Mouse (Mus musculus): ENCODE data around the gene Iqschfp.
A peak's percentile ranks its signal among the peaks of the same experiment; 100 is the strongest.

Iqschfp gene

GRCm38 (mm10) chr3:68496513-68496912 lies 604.5 kb downstream of the Iqschfp start:
- DNase-seq, result no peak

DNA sequence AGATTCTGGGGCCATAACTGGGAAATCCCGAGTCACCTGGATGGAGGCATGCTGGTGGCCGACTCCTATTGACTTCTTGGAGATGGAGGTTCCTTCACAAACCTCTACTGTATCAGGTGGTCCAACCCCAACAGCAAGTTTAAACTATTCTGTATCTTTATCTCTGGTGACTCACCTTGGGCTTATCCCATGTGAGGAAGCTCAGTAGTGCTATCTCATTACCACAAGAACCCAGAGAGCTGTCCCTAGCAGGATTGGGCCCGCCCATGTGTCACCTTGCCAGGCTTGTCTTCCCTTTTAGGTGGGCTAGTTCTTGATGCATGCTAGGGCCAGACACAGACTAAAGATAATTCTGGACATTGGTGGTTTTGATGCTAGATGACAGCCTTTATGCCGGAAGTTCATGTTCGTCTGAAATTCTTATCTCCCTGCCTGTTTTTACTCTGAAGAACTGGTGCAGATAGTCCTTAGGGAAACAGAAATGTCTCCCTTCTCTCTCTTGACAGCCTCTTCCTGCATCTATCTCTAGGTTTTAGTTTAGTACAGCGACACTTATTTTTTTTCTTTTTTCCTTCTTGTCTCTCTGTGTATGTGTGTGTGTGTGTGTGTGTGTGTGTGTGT lies 607.6 kb downstream of the Iqschfp start:
- DNase-seq, result no peak

- DNase-seq, result no peak
These were observed 612.8 kb downstream of the Iqschfp start for GRCm38 (mm10) chr3:68504838-68505237.

GRCm38 (mm10) chr3:68506769-68507318 lies 614.8 kb downstream of the Iqschfp start:
- peak; percentile 34 for DNase-seq

DNA sequence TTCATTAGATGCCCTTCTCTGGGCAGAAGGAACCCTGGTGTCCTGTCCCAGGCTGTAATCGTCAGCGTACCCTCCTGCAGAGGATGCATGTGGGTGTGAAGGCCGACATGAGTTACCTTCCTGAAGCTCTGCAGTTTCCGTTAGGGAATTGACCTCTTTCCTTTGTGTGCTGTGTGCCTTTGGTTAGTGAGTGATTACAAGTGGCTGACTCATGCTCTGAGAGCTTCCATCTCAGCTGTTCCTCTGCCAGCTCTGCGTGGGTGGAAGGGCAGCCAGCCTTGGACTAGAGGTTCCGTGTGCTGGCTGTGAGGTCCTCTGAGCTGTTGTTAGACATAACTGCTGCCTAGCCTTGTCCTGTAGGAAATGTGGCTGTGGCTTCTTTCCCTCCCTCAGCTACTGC lies 616.6 kb downstream of the Iqschfp start:
- DNase-seq, result peak; percentile 80

- DNase-seq, result no peak
These were observed 618.8 kb downstream of the Iqschfp start for GRCm38 (mm10) chr3:68510872-68511271.

GRCm38 (mm10) chr3:68511744-68512143 lies 619.7 kb downstream of the Iqschfp start:
- peak; percentile 36 for DNase-seq

DNA sequence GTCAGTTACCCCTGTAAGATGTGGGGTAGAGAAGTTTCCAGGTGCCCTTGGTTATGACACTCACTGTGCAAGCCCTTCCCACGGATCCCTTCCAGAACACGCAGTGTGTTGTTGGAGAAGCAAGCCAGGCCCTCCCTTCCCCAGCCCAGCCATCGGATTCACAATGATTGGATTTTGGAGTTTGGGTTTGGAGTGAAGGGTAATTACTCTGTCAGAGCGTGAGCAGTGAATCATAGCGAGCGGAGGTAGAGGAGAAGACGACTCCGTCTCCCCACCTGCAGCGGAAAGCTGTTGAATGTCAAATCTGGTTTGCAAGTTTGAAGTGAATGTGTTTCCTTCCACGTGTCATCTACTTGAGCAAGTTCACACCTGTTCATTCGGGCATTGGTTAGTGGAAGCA lies 620.3 kb downstream of the Iqschfp start:
- DNase-seq, result no peak

GRCm38 (mm10) chr3:68513340-68514119 lies 621.5 kb downstream of the Iqschfp start:
- no peak for DNase-seq

DNA sequence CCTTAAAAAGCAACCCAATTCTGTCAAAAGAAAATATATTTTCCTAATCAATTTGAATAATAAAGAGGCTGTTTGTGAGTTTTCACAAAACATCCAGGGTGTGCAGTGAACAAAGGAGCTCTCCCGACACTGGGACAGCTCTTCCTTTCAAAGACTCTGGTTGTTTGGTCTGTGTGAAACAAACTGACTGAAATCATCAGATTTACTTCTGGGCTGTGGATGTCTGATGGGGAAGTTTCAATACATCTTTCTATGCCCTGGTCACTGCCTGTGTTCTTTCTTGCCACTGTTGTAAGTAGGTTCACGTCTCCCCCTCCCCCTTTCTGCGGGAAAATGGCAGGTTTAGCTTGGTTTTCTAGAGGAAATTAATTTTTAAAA lies 622.1 kb downstream of the Iqschfp start:
- no peak for DNase-seq

GRCm38 (mm10) chr3:68514717-68515116 lies 622.7 kb downstream of the Iqschfp start:
- DNase-seq, result no peak

GRCm38 (mm10) chr3:68516393-68517081 lies 624.5 kb downstream of the Iqschfp start:
- DNase-seq, result no peak

DNA sequence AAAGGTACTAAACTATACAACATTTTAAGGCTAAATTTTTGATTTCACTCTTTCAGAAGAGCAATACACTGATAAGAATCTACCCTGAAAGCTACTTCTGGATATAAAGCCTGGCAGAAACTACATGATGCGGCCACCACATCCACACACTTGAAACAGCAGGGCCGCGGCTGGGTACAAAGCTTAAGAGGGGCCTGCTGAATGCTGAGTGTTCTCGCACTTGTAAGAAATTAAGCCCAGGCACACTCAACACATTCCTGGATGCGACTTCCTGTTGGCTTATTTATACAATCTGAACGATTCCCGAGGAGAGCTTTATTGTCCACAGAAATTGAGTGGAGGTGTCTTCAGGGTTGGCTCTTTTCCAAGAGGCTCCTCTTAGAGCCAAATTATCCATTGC lies 625.2 kb downstream of the Iqschfp start:
- DNase-seq, result no peak

- DNase-seq, result no peak
These were observed 626.0 kb downstream of the Iqschfp start for GRCm38 (mm10) chr3:68518041-68518440.

DNA sequence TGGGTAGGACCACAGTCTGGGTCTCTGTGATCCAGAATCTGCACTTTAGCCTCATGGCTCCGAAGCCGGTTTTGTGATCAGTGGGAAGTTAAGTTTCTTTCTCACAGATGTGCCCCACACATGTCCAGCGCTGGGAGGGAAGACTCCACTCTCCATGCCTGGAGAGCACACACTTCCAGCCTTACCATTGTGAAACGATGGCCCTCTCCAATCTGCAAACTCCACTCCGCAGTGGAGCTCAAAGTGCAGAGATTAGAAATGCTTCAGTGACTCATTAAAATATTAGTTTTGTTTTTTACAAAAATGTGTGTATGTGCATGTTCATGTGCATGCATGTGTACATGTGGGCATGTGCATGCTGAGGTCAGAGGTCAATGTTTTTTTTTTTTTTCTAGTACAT lies 626.6 kb downstream of the Iqschfp start:
- DNase-seq, result no peak

DNA sequence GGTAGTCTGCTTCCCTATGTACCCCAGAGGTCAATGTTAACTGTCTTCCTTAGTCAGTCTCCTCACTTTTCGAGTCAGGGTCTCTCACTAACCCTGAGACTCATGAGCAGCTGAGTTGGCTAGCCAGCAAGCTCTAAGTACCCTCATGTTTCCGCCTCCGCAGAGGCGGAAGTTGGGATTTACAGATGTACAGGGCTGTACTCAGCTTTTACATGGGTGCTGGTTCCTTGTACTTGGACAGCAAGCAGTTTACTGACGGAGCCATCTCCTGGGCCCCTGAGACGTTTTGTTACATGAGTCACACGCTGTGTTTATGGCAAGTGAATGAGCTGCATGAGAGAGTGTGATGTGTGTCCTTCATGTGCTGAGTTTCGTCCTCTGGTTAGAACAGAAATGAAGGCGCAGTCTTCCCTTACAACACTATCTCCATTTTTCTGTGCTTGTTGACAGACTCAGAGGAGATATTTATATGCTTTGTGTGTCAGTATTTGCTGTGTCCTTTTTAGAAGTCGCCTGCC lies 633.4 kb downstream of the Iqschfp start:
- no peak for DNase-seq

DNA sequence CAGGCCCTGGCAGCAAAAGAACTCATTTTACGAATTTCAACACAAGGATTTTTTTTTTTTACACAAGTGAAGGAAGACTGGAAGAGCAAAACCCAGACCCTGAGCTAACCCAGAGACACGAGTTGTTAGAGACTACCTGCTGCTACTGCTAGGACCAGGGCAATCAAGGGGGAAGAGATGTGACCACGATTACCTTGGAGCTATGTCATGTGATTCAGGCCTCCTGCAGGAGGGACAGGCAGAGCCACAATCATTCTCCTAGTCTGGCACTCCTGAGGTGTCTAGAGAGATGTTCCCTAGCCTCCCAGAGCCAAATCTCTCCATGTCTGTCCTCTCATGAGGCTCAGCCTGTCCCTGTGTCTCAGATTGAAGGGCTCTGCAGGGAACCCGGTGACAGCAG lies 634.4 kb downstream of the Iqschfp start:
- DNase-seq, result no peak

- no peak for DNase-seq
These were observed 635.1 kb downstream of the Iqschfp start for GRCm38 (mm10) chr3:68527182-68527581.

DNA sequence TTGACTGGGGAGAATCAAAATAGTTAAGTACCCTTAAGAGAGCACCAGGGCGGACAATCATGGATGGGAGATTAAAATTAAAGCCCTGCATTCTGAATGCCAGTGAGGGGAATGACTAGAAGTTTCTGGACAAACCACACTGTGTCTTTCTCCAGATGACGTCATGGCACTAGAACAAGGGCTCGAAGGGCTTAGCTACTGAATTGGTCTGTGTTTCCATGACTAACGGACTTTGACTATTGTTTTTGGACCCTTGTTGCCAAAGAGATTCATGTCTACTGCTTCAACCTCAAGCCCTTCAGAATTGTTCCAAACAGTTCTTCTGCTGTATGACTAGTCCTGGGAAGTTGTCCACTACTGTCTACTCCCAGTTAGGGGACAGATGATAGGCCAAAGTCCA lies 639.9 kb downstream of the Iqschfp start:
- DNase-seq, result no peak

DNA sequence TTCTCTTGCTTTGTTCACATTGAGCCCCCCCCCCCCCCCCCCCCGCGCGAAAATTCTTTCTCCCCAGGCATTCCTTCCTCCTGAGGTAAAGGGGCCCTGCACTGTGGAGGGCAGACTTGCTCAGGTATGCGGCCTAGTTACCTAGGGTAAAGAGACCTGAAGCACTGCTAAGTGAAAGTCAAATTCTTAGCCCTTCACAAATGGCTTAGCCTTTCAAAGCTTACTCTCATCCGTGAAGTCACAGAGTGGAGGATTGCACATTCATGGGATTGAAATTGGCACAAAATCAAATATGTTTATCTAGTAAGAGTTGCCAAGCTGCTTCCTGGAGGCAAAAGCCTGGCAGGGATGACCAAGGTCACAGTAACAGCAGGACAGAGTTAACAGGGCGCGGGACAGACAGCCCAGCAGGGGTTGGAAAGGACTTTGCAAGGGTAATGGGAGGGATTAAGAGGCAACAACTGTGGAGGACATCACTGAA lies 642.6 kb downstream of the Iqschfp start:
- peak; percentile 35 for DNase-seq

DNA sequence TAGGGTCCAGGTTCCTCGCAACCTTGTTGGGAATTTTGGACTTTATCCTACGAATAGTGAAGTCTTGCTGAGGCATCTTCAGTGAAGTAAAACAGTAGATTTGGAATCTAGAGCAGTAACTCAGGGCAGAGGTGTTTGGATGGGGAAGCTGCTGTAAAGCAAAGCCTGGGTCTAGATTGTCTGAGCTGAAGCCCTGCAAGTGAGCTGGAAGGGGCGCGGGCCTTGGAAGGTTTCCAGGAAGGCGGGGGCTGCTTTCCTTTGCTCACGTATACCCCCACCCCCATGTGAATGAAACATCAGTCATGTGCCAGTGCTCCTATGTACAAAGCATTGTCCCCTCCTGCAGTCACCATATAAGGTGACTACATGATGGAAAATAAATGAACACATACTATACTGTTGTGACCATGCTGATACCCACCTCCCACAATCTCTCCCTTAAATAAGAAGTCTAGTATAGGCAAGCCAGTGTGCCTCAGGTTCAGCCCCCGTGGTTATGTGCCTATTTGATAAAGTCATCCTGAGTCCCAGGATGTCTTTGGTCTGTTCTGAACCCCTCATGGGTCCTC lies 643.2 kb downstream of the Iqschfp start:
- no peak for DNase-seq

DNA sequence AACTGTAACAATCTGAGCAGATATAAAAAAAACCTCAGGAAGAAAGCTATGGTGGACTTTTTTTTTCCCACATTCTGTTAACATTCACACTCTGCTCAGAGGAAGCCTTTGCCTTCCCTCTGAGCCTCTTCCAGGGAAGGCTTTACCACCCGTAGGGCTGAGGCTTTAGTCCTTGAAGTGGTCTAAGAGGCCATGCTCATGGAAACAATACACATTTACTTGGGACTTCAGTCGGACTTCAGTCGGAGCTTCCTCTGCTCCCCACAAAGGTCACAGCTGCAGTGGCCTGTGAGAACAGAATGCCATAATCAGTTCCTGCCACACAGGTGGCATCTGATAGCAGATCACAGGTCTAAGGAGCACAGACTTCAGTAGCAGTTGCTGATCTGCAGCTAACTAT lies 644.0 kb downstream of the Iqschfp start:
- DNase-seq, result no peak

DNA sequence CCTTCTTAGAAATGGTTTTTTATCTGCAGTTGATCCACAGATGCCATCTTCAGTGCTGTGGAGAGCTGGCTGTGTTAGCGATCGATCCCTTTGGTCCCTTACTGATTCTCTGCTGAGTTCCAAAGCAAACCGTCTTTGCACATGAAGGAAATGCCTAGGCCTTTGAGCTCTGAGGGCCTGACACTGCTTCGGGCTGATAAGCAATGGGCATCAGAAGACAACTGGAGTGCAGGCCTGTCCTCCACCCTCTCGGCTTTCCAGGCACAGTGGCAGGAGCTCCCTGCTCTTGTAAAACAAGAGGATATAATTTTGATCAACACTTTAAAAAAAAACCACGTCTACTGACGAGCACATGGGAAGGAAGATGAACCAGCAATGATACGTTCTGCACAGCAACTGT lies 649.7 kb downstream of the Iqschfp start:
- DNase-seq, result no peak

Data from lung, postnatal 10 days (tissue).